Mouse (Mus musculus): Measurements from ENCODE around the gene Ermp1.

Gene Ermp1

DNA sequence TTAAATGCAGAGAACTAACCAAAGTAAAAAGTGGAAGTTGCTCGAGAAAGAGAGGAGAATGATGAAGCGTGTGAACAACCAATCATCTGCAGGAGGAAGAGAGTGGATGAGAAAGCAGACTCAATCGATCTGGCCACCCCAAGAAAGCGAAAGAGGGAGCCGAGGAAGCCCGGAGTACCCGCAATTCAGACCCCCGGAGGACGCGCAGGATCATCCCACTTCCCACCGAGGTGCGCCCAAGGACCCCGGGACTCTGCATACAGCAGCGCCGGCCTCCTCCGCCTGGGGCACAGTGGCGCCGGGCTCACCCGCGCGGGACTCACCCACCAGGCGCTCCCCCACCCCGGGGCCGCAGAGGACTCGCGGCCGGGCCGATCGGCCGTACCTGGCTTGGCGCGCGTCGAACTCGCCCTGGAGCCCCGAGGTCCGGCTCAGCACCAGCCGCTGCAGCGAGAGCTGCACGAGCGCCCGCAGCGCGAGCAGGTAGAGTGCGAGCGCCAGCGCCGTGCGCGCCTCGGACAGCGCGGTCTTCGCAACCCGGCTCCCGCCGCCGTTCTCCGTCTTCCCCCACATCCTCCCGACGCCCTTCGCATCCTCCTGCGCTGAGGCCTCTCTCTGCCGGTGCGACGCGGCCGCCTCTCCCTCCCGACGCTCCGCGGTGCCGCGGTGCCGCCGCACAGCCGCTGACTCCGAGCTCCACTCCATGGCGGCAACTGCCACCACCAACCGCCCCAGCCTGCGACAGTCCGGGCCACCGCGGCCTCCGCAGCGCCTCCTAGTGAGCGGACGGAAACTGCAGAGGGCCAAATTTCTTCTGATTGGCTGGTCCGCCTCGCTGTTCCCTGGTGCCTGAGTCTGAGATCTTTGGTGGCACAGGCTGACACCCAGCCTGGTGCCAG is at the start of gene Ermp1:
Gene Ermp1, minus strand, starts transcription at position 765 of the 899 bp plus-strand sequence.
- DNase-seq: peak; percentile 96

- no peak for DNase-seq
These were observed 49.1 kb upstream of the Ermp1 start, which contains the start of gene Mlana for GRCm38 (mm10) chr19:29697245-29697874. TSS of gene Mlana (plus strand) at chr19:29697824.

- DNase-seq: no peak
These were observed 48.6 kb upstream of the Ermp1 start for GRCm38 (mm10) chr19:29696840-29697239.

DNA sequence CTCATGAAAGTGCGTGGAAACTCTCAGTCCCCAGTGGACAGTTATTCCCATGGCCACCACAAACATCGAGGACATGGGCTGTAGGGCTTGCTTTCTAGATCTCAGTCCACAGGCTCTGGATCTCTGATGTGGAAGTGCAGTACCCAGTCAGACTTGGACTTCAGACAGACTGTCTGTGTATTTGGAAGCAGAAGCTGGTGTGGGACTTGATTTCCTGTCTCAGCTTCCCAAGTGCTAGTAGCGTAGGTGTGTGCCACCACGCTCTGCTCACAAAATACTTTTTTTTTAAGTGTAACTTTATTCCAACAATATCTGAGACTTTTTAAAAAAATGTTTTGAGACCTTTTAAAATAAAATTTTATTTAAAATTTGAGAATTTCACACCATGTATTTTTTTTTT is 48.1 kb upstream of the Ermp1 start:
- DNase-seq: no peak

DNA sequence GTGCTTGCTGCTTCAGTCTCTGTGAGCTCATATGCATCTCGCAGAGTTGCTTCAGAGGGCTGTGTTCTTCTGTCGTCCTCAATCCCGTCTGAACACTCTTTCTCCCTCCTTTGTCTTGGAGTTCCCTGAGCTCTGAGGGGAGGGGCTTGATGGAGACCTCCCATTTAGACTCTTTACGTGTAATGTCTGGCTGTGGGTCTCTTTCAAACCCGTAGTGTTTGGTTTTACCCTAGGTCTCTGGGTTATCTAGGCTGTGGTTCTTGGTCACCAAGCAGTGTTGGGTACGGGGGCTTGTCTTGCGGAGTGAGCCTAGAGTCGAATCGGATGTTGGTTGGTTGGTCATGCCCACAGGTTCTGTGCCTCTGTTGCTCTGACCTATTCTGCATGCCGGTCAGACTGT is 46.9 kb upstream of the Ermp1 start:
- DNase-seq: no peak

DNA sequence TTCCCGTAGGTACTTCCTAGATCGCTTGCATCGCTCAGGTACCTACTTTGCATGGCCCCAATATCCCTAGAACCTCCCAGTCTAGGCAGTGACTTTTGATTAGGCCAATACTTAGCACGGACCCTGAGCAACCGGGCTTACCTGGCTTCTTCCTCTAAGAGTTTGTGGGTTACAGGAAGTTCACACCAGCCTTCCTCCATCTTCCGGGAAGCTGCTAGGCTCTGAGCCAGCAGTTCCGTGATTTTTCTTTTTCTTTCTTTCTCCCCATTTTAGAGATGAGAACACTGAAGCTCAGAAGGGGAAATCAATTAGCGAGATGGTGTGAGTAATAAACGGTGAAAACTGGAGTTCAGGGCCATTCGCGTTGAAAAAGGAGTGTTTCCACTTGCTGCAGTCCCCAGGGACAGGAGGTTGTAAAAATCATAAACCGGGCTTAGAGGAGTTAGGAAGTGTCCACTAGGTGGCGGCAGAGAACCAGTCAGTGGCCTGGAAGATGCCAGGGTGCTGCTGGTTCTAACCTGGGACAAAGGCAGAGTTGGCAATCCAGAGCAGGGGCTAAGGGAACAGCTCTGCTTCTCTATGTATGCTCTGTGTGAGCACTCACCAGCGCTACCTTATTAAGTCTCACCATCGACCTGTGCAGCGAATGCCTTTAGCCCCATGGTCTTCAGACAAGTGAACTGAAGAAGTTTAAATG is 35.8 kb upstream of the Ermp1 start:
- peak; percentile 83 to 92 for DNase-seq

DNA sequence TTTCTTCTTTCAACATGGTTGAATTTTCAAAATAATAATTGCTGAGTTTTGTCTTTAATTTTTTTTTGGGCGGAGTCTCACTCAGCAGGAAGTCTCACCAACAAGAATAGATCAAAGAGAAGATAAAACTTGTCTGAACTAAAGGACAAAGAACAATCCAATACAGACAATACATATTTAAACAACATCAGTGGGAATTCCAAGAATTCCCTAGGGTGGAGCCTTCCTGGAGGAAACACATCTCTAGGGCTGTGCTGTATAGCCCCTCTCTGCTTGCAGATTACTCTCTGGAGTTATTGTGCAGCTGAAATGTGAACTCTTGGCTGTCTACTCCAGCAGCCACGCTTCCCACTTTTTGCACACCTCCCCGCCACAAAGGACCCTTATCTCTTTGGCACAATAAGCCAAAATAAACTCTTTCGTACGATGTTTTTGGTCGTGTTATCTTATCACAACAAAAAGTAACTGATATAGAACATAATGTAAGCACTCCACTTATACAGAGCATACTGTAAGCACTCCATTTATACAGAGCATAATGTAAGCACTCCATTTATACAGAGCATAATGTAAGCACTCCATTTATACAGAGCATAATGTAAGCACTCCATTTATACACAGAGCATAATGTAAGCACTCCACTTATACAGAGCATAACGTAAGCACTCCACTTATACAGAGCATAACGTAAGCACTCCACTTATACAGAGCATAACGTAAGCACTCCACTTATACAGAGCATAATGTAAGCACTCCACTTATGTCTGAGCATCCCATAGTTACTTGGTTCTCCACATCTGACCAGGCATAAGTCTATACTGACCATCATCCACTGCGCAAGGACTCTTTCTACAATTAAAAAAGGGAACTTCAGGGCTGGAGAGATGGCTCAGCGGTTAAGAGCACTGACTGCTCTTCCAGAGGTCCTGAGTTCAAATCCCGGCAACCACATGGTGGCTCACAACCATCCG is 32.3 kb upstream of the Ermp1 start:
- DNase-seq: no peak

DNA sequence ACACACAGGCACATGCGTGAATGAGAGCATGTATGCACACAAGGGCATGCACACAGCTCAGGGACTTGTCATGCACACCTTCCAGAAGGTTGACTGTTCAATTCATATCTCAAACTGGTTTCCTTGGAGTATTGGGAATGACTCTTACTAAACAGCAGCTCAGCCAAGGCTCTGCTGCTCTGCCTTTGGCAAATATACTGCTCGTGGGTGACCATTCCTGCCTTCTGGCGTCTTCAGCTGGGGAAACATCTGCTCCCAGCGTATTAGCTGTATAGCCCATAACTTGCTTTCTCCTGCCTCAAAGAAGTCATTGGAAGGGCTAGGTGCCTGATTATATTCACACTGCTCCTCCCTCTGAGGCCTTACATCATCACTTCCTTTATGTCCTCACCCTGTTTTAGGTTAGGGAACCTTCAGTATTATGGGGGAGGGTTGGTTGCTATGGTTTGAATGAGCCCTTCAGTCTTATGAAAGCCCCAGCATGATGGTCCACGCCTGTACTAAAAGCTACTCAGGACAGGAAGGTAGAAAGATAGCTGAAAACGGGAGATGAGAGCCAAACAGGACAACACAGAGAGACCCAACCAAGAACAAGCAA is 30.1 kb upstream of the Ermp1 start:
- DNase-seq: no peak

DNA sequence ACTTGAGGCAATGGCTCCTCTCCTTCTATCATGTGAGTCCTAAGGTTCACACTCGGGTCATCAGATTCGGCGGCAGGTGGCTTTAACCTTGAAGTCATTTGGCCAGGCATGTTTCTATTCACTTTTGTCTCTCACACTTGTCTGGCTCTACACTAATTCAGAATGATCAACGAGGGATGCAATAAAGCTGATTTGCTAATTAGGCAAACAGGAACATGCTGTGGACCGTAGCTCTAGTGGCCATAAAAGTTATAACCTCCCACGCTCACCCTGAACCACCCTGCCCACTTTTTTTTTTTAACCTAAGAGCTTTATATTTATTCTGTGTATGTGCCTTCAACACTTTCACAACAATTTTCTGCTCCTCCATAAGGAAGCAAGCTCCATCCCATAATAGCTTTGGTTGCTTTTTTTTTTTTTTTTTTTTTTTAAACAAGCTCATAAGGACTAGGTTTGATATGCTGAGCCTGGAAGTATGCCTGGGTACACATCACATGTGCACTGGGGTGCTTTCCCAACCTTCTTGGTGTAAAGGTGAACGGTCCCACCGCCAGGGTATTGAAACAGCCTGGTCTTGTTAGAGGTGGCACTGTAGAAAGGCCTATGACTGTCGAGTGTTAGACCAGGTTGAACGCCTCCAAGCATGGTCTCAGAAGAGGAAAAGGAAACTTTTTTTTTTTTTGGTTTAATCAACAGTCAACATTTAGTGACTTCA is 28.4 kb upstream of the Ermp1 start:
- no peak for DNase-seq

GRCm38 (mm10) chr19:29675562-29676078 is 27.4 kb upstream of the Ermp1 start:
- DNase-seq: no peak

DNA sequence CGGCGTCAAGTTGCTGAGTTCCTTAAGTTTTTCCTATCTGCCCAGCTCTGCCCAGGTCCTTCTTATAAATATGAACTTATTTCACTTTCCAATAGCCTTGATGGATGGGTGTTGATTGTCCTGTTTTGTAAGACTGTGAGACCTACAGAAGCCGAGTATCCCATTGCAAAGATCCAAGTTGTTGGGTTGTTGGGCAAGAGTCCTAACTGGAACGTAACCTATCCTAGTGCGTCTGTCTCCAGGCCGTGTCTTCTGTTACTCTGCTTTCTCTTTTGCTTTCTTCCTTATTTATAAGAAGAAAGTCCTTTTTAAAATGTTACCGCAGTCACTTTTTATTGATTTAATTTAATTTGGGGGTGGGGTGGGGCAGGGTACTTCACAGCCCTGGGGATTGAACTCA is 26.7 kb upstream of the Ermp1 start:
- no peak for DNase-seq

DNA sequence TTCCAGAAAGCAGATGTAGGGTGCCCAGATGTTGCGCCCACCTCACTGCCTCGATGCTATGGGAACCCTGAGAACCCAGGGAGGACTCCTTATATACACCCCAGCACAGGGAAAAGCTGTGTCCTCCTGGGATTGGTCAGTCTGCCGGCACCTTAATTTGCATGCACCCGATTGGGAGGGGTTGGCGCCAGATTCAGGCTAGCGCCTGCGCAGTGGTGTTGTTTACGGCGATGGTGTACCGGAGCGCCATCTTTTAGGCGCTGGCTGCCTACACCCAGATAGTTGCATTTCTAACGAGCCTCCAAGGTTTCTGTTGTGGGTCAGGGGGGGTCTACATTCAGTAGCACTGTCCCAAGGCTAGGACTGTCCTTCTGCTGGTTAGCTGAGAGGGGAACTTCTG is 24.4 kb upstream of the Ermp1 start:
- DNase-seq: no peak

- DNase-seq: no peak
These were observed 22.9 kb upstream of the Ermp1 start for GRCm38 (mm10) chr19:29671160-29671559.

DNA sequence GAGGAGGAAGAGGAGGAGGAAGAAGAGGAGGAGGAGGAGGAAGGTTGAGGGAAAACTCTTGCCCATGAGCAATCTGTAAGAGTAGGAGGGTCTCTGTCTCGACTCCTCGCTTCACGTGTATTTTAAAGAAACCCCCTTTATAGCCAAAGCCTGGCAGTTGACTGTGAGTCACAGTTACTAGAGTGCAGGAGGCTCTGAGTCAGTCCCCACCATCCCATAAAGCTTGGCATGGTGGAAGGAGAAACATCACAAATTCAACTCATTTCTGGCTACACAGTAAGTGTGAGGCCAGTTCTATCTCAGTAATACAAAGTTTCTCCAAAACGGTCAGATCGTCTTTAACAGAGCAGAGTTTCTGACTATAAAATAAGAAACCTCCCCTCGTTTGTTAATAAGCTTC is 22.0 kb upstream of the Ermp1 start:
- no peak for DNase-seq

GRCm38 (mm10) chr19:29668135-29668534 is 19.9 kb upstream of the Ermp1 start:
- no peak for DNase-seq

- peak; percentile 23 to 74 for DNase-seq
These were observed 18.9 kb upstream of the Ermp1 start for GRCm38 (mm10) chr19:29666965-29667594.

- no peak for DNase-seq
These were observed 17.9 kb upstream of the Ermp1 start for GRCm38 (mm10) chr19:29666164-29666563.

GRCm38 (mm10) chr19:29664934-29665333 is 16.7 kb upstream of the Ermp1 start:
- no peak for DNase-seq

DNA sequence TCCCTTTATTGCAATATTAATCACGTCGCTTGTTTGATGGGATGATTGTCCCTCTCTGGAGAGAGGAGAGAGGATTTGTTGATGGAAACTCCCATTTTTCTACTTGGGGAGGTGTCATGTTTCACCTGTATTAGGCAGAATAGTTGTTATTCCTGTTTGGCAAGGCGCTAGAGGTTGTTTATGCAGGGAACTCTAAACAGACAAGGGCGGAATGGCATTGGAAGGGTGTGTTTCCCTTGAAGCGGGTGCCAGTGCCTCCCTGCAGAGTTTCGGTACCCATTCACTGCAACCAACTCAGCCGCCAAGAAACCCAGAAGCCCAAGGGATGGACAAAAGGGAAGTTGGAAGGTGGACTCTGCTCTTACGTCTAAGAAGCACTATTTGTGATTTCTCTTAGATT is 15.6 kb upstream of the Ermp1 start:
- peak; percentile 43 to 65 for DNase-seq

GRCm38 (mm10) chr19:29661974-29662580 is 13.9 kb upstream of the Ermp1 start:
- no peak for DNase-seq

Data from kidney, postnatal 25 days (tissue).